Mouse (Mus musculus) testis, adult 2 months (tissue): ENCODE measurements at regions not wholly inside any gene's neighbourhood (a gene's known extent, or its start where the extent isn't known, plus 50 kb on each side); places are given as distances from the start of the nearest gene placed in this dataset.

Experiments
- CTCF ChIP-seq: fragments of 200-500 bp; IDR thresholded peaks from 2 replicates; pipeline ENCODE4 v1.5.1; 2012; ENCODE audit warnings: low read depth, mild to moderate bottlenecking, inconsistent platforms, low read length, moderate library complexity; ENCODE audit not compliant: control insufficient read depth, insufficient read depth, insufficient replicate concordance
- POLR2A ChIP-seq: fragments of 200-500 bp; IDR thresholded peaks from 2 replicates; pipeline ENCODE4 v1.6.1; 2012; ENCODE audit warnings: low read depth, mild to moderate bottlenecking, inconsistent platforms, low read length, moderate library complexity; ENCODE audit not compliant: control insufficient read depth

DNA sequence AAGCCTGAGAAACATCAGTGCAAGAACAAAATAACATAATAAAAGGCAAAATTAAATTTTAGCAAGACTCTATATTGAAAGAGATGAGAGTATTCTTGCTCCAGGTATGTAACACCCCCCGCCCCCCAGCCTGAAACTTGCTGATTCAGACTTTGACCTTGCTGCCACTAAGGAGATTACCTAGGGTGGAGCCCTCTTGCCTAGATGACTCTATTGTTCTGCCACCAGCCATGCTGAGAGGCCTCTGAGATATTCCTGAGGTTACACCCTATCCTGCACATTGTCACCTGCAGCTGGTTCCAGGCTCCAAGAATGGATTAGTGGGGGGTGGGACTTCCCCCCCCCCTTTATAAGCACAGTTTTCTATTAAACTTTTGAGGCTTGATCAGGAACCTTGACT is 548.3 kb upstream of the Stxbp6 start:
- TF ChIP-seq CTCF (no peak), POLR2A (no peak)
